Mouse (Mus musculus) liver, embryonic 14.5 days (tissue): ENCODE data around the gene Nup210.

Source experiments
- CTCF ChIP-seq: IDR thresholded peaks from 2 replicates; pipeline ENCODE4 v1.5.1; 2016; ENCODE audit warnings: antibody characterized with exemption, low read depth, control low read depth
- EP300 ChIP-seq: IDR thresholded peaks from 2 replicates; pipeline ENCODE4 v1.6.1; 2016; ENCODE audit warnings: antibody characterized with exemption, low read depth

DNA sequence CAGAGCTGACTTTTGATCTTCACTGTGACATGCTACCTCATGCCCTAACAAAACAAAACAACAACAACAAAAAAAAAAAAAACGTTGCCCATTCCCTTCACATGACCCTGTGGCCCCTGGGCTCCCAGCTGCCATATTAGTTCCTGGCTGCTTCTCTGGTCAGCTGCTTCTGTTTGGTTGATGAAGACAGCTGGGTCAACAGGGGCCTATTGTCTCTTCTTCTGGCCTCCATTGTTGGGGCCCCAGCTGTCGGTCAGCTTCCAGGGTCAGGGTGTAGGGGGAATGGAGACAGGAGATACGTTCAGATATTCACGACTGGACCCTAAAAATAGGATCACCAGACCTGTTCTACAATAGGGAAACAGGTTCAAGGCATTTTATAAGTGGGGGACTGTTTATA lies 39.4 kb upstream of the Nup210 start:
- TF ChIP-seq CTCF (no peak), EP300 (no peak)
